8 mouse cellular contexts compared by ENCODE assay signal in genomic region chr5:29569378-29570280, GRCm38 (mm10). TPM values are rescaled to one million over a fixed set of nuclear protein-coding genes. Genes with fewer than 3 reads are reported as not detected.
DNase-seq lines count a peak whose midpoint lies in the region; ATAC-seq and TF ChIP-seq lines count a peak whose summit lies in the region.

No protein-coding gene starts in this region.

- peak overlapping the region; percentile 71 for H3K4me3 ChIP-seq in thymus, adult 2 months (ENCODE audit: control insufficient read depth, insufficient read depth, low read length)

- peak; percentile 57 for ATAC-seq in cerebellum, adult (ENCODE audit: insufficient number of reproducible peaks, low FRiP score, low TSS enrichment)
- ATAC-seq in neutrophil, adult 5-6 weeks (ENCODE audit: extremely low read depth, insufficient number of reproducible peaks, low FRiP score, poor library complexity, severe bottlenecking) = peak; percentile 13; the same call in 1 of the 2 replicates

- no peak for DNase-seq in cerebellum, adult 9-11 months
- DNase-seq in thymus, adult 2 months = no peak
- no peak for DNase-seq in thymus, postnatal 4 days
- peak; percentile 36 for DNase-seq in forelimb bud, embryonic 11.5 days (ENCODE audit: low read depth, low spot score)
- peak; percentile 80 for DNase-seq in liver
- no peak for DNase-seq in right cerebral cortex, postnatal 25 days

- no peaks in the 10 kb centered on the region for H3K27me3 ChIP-seq in thymus, adult 2 months (ENCODE audit: control insufficient read depth, insufficient read depth, low read length)

- no peak for TF ChIP-seq POLR2A in thymus, adult 2 months (IDR thresholded peaks at IDR 0.05; ENCODE audit: control insufficient read depth, extremely low read depth, insufficient read depth, low read length, poor library complexity)

- H3K27ac ChIP-seq in thymus, adult 2 months (ENCODE audit: control insufficient read depth, insufficient read depth, low read length) = no peak overlapping the region

- no peak for TF ChIP-seq CTCF in thymus, adult 2 months (IDR thresholded peaks at IDR 0.05; ENCODE audit: borderline replicate concordance, control insufficient read depth, extremely low read depth, insufficient read depth, low read length, poor library complexity)

- 6% methylated on average over 63 of the region's 67 CpGs for WGBS in thymus, adult 2 months

- H3K36me3 ChIP-seq in thymus, adult 2 months (ENCODE audit: control insufficient read depth, insufficient read depth, low read length) = no peaks in the 10 kb centered on the region

- H3K4me1 ChIP-seq in thymus, adult 2 months (replicated peaks; ENCODE audit: control insufficient read depth, insufficient read depth, low read length) = peaks cover 8% of the 10 kb centered on the region

RNA-seq across cellular contexts. Expression of gene Ube3c, which starts 0.6 kb away (rescaled TPM):
- 16.4 and 17.3 TPM in 2 replicates for polyA plus RNA-seq in thymus, adult 2 months (2012; rRNA removed)
- 36.2 and 39.2 TPM in 2 replicates for total RNA-seq in neutrophil, adult 5-6 weeks (2017)

Comparison
In these comparisons a context has a peak if more than half of its experiments do, and no peak if none do; other contexts are left out.
1. DNase-seq: peak in forelimb bud, embryonic 11.5 days (single experiment) and liver (single experiment); none in cerebellum, adult 9-11 months (single experiment), thymus, adult 2 months (single experiment), thymus, postnatal 4 days (single experiment) and right cerebral cortex, postnatal 25 days (single experiment).